Mouse (Mus musculus): ENCODE measurements at regions not wholly inside any gene's neighbourhood (a gene's known extent, or its start where the extent isn't known, plus 50 kb on each side); places are given as distances from the start of the nearest gene placed in this dataset.

DNA sequence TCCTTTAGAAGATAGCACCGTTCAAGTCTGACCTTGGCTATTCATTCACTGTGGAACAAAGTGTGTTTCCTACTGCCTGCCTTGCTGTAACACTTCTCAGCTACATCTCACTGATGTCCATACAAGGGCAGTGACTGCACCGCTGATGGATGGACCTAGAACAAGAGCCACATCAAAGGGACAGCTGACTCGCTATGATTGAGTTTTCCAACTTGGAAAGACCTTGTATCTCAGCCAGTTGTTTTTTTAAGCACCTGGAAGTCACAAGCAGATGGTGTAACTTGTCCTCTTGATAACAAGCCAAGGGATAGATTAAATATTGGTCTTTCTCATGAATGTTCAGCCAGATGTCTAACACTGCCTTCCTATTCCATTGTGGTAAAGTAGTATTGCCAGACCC is 184.9 kb upstream of the Dio2 start:
- Histone ChIP-seq H3K27ac (ENCODE audit: low read depth, low read length) (no peak overlapping the region), H3K4me3 (ENCODE audit: low read depth, low read length) (no peak overlapping the region), H3K36me3 (ENCODE audit: insufficient read depth, low read length) (no peaks in the 10 kb centered on the region), H3K9me3 (ENCODE audit: low read length) (no peaks in the 10 kb centered on the region), H3K27me3 (ENCODE audit: insufficient read depth, low read length) (no peaks in the 10 kb centered on the region), H3K4me1 (ENCODE audit: insufficient read depth, low read length) (no peaks in the 10 kb centered on the region), H3K4me2 (ENCODE audit: low read depth, low read length, poor library complexity, severe bottlenecking) (no peak overlapping the region), H3K9ac (replicated peaks; ENCODE audit: low read length, poor library complexity, severe bottlenecking) (no peak overlapping the region)
- no peak for ATAC-seq (ENCODE audit: low FRiP score)
- WGBS = 81% methylated on average over 3 of the region's 3 CpGs
- no peak for DNase-seq (ENCODE audit: low spot score)
- no peak for TF ChIP-seq CTCF (IDR thresholded peaks at IDR 0.05)

DNA sequence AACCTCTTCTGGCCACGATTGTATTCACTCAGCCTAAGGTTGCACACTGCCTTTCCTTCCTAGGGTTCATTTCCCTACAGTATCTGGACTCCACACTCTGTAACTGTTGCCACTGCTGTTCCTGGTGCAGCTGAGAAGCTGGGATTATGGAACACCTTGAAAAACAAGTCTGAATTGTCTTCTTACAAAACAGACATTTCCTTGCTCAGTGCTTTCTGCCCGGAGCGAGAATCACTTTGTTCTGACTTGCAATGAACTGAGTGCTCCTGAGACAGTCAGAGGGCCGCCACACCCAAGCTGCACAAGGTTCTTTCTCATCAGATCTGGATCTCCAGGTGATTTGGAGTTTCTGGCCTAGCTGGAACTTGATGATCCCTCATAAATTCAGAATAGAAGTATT is 183.0 kb upstream of the Dio2 start:
- Histone ChIP-seq H3K4me1 (ENCODE audit: insufficient read depth, low read length) (no peaks in the 10 kb centered on the region), H3K9me3 (ENCODE audit: low read length) (no peaks in the 10 kb centered on the region), H3K4me3 (ENCODE audit: low read depth, low read length) (no peak overlapping the region), H3K36me3 (ENCODE audit: insufficient read depth, low read length) (no peaks in the 10 kb centered on the region), H3K27me3 (ENCODE audit: insufficient read depth, low read length) (no peaks in the 10 kb centered on the region), H3K9ac (replicated peaks; ENCODE audit: low read length, poor library complexity, severe bottlenecking) (no peak overlapping the region), H3K4me2 (ENCODE audit: low read depth, low read length, poor library complexity, severe bottlenecking) (no peak overlapping the region), H3K27ac (ENCODE audit: low read depth, low read length) (no peak overlapping the region)
- DNase-seq (ENCODE audit: low spot score) (no peak), ATAC-seq (ENCODE audit: low FRiP score) (no peak)
- 87% methylated on average over 4 of the region's 4 CpGs for WGBS
- no peak for TF ChIP-seq CTCF (IDR thresholded peaks at IDR 0.05)

DNA sequence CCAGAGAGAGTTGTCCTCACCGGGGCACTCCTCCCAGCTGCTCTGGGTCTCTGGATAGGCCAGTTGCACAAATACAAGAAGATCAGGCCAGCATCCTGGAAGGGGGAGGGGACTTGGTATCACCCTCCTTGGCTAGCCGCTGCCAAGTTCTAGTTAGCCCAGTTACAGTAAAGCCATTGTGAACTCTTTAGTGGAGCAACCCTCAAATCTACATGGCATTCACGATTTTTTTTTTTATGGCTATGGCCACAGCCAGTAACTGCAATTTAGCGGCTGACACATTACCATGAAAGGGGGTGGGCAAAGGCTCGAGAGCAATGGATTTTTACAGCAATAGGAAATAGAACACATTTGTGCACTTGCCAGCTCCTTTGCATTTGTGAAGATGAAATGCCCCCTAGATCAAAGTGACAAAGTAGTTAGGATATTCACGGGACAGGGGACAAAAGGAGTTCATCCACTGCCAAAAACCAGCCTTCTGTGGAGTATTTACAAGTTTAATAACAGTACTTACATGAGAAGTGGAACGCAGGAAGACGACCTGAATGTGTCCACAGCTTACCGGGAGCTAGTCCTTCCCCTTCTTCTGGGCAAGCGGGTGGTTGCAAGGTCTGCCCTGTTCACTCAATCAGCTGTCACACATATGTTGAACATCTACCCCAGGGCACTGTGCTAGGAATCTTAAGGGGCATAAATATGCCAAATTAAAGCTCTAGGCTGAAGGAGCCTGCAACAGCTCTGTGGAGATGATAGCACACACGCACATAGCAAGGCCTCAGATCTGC is 177.9 kb upstream of the Dio2 start:
- H3K4me3 ChIP-seq (ENCODE audit: low read depth, low read length) = no peak overlapping the region
- no peaks in the 10 kb centered on the region for H3K9me3 ChIP-seq (ENCODE audit: low read length)
- H3K4me2 ChIP-seq (ENCODE audit: low read depth, low read length, poor library complexity, severe bottlenecking) = no peak overlapping the region
- DNase-seq (ENCODE audit: low spot score) (peak; percentile 89), ATAC-seq (ENCODE audit: low FRiP score) (peak; percentile 91)
- H3K9ac ChIP-seq (replicated peaks; ENCODE audit: low read length, poor library complexity, severe bottlenecking) = no peak overlapping the region
- H3K4me1 ChIP-seq (ENCODE audit: insufficient read depth, low read length) = no peaks in the 10 kb centered on the region
- no peaks in the 10 kb centered on the region for H3K27me3 ChIP-seq (ENCODE audit: insufficient read depth, low read length)
- H3K36me3 ChIP-seq (ENCODE audit: insufficient read depth, low read length) = no peaks in the 10 kb centered on the region
- TF ChIP-seq CTCF (IDR thresholded peaks at IDR 0.05) = no peak
- no peak overlapping the region for H3K27ac ChIP-seq (ENCODE audit: low read depth, low read length)
- 58% methylated on average over 11 of the region's 11 CpGs for WGBS

DNA sequence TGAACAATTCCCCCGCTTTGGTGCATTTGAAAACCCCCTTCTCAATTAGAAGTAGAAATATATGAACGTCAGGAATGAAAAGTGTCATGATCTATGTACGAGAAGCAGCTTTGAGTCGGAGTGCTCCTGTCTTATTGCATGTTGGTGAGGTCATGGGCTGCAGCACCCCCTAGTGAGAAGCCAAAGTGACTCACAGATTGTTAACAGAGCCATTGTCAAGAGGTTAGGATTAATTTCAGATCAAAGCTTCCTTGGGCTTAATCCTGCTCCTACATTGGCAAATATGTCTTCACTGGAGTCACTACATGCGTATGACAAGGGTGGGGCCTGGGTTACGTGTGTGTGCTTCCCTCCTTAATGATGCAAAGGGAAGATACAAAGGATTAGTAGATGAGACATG is 165.8 kb upstream of the Dio2 start:
- peak; percentile 54 for TF ChIP-seq CTCF (IDR thresholded peaks at IDR 0.05)
- Histone ChIP-seq H3K4me3 (ENCODE audit: low read depth, low read length) (no peak overlapping the region), H3K36me3 (ENCODE audit: insufficient read depth, low read length) (no peaks in the 10 kb centered on the region), H3K9ac (replicated peaks; ENCODE audit: low read length, poor library complexity, severe bottlenecking) (no peak overlapping the region), H3K4me2 (ENCODE audit: low read depth, low read length, poor library complexity, severe bottlenecking) (no peak overlapping the region), H3K9me3 (ENCODE audit: low read length) (no peaks in the 10 kb centered on the region), H3K4me1 (ENCODE audit: insufficient read depth, low read length) (no peaks in the 10 kb centered on the region), H3K27me3 (ENCODE audit: insufficient read depth, low read length) (no peaks in the 10 kb centered on the region), H3K27ac (ENCODE audit: low read depth, low read length) (no peak overlapping the region)
- 72% methylated on average over 6 of the region's 6 CpGs for WGBS
- DNase-seq (ENCODE audit: low spot score) (no peak), ATAC-seq (ENCODE audit: low FRiP score) (no peak)

DNA sequence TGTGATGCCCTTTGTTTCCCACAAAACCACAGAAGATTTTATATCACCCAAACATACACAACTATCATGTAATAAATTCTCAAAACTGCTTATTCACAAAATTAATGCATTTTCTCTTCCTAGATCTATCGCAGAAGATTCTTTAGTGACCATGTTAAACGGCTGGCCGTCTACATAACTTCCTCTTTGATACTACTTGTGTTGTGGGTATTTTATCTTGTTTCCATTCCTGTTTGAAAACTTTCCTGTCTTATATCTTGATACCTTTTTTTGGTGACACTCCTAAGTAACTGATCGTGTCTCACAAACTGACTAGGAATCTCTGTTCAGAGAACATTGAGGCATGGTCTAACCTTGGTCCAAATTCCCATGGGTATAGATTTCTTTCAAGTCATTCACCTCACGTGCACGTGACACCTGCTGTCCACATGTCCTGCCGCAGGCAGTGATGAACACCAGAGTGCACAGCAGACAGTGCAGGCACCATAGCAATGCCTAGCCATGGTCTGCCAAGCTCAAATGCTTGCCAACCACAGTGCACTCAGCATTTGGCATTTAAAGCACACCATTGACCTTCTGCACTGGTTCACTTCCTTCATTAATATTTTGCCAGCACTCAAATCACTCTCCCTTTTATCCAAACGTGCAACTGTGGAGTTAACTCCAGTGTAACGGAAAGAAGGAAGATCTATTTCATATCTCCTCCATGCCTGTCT is 155.6 kb upstream of the Dio2 start:
- 93% methylated on average over 9 of the region's 9 CpGs for WGBS
- Histone ChIP-seq H3K36me3 (ENCODE audit: insufficient read depth, low read length) (no peaks in the 10 kb centered on the region), H3K4me3 (ENCODE audit: low read depth, low read length) (no peak overlapping the region), H3K27me3 (ENCODE audit: insufficient read depth, low read length) (no peaks in the 10 kb centered on the region), H3K9me3 (ENCODE audit: low read length) (no peaks in the 10 kb centered on the region), H3K4me1 (ENCODE audit: insufficient read depth, low read length) (no peaks in the 10 kb centered on the region), H3K4me2 (ENCODE audit: low read depth, low read length, poor library complexity, severe bottlenecking) (no peak overlapping the region), H3K9ac (replicated peaks; ENCODE audit: low read length, poor library complexity, severe bottlenecking) (no peak overlapping the region), H3K27ac (ENCODE audit: low read depth, low read length) (no peak overlapping the region)
- no peak for TF ChIP-seq CTCF (IDR thresholded peaks at IDR 0.05)
- DNase-seq (ENCODE audit: low spot score) = peak; percentile 22
- no peak for ATAC-seq (ENCODE audit: low FRiP score)
